Mouse (Mus musculus): ENCODE measurements around the gene Pnpla1.

Pnpla1 gene

DNA sequence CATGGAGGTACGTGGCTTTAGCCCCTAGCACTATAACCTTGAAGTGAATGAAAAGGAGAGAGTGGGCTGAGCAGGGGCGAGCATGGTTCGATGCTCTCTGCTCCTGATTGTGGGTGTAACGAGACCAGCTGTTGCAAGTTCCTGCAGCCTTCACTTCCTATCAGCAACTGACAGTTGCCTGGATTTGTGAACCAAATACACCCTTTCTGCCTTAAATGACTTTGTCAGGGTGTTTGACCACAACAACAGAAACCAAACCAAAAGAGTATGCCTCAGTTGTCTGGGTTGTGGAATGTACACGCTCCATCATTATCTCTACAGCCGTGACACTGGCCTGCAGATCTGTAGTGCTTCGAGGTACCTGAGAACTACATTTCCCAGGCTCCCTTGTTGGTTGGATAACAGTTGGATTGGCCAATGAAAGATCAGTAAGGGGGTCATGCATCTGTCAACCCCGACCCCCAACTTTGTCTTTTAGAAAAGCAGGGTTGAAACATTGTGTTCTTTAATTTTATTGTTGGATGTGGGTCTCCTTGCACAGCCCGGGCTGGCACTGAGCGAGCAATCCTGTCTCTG is 25.8 kb downstream of the Pnpla1 start:
- DNase-seq (ENCODE audit: low spot score in 2 of 2), result no peak

GRCm38 (mm10) chr17:28885231-28885630 is 27.0 kb downstream of the Pnpla1 start:
- DNase-seq (ENCODE audit: low spot score in 2 of 2), result no peak

DNA sequence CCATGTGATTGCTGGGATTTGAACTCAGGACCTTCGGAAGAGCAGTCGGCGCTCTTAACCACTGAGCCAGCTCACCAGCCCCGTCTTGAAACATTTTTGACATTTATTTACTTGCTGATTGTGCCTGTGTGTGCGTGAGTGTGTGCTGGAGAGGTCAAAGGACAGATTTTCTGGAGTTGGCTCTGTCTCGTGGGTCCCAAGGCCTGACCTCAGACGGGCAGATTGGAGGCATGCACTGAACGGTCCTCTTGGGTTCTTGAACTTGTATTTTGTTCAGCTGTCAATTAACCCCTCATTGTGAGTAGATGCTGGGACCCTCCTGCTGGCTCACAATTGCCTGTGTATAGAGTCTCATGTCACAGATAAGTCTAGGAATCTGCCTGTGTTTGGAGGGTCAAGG is 28.1 kb downstream of the Pnpla1 start:
- no peak for DNase-seq (ENCODE audit: low spot score in 2 of 2)

DNA sequence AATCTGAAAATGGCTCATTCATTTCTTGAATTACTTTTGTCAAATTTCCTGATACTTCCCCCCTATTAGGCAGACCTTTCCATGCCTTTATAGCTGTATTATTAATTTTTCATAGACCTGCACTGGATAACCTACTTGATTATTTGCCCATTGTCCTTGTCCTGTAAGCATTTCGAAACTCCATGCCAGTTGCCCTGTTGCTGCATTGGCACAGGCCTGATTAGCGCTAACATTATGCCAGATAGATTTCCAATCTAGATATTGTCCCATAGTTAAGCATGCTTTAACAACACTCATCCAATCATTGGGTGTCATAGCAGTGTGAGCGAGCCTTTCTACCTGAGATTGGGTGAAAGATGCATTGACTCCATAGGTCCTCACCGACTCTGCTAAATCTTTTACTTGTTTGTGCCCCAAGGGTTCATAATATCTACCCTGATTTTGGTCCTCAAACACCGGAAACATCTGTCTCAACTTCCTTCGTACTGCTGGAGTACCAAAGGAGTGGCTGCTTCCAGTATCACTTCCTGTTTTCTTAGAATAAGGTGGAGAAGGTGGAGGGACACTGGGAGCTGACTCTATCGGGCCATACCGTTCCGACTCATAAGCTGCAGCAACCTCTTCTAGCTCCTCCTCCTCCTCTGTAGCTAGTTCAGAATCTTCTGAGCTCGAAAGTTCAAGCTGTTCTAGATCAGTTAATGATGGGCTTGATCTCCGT is 36.0 kb downstream of the Pnpla1 start:
- no peak for DNase-seq (ENCODE audit: low spot score in 2 of 2)

- DNase-seq (ENCODE audit: low spot score in 2 of 2), result no peak
Measured at GRCm38 (mm10) chr17:28895217-28895875, 37.1 kb downstream of the Pnpla1 start.

- no peak for DNase-seq (ENCODE audit: low spot score in 2 of 2)
Measured at GRCm38 (mm10) chr17:28896095-28896780, 38.0 kb downstream of the Pnpla1 start.

DNA sequence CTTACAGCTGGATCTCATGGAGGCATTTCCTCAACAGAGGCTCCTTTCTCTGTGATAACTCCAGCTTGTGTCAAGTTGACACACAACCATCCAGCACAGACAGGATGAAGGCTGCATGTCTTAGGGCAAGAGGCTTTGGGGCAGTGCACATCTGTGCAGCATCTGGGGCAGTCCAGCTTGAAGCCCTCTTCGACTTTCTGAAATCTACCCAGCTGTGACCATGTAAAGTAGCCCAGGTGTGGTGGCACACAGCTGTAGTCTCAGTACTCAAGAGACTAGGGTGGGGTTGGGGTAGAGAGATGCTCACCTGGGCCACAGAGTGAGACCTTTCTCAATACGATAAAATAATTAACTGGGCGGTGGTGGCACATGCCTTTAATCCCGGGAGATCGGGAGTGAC is 39.6 kb downstream of the Pnpla1 start:
- DNase-seq (ENCODE audit: low spot score in 2 of 2), result no peak

DNA sequence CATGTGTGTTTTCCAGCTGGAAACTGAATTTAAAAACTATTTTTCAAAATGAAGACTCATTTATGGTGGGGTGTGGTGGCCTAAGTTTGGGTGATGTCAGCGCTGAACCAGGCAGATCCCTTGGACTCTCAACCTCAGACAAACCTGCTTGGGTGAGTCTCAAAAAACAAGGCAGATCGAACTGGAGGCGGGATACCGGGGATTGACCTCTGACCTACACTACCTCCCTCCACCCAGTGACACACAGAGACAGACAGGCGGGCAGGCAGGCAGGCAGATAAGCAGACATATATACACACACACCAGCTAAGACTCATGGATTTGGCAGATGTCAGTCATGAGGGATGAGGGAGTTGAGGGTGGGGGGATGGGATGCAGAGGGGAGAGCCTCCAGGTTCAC is 40.0 kb downstream of the Pnpla1 start:
- DNase-seq (ENCODE audit: low spot score in 2 of 2), result no peak

- DNase-seq (ENCODE audit: low spot score in 2 of 2), result peak in 1 of 2 experiments; percentile 56
Measured at GRCm38 (mm10) chr17:28899427-28899826, 41.2 kb downstream of the Pnpla1 start.

DNA sequence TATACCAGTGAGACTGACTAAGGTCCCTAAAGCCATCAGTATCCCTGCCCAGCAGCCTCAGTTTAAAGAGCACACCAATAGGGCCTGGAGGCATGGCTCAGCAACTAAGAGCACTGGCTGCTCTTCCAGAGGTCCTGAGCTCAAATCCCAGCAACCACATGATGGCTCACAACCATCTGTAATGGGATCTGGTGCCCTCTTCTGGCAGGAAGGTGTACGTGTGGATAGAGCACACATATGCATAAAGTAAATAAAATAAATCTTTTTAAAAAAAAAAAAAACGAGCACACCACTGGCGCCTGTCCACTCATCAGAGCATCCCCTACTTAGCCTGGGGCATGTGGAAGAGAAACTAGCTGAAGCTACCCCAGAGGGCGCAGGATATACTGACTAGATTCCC is 43.3 kb downstream of the Pnpla1 start:
- DNase-seq (ENCODE audit: low spot score in 2 of 2), result no peak

- DNase-seq (ENCODE audit: low spot score in 2 of 2), result peak; percentile 57 to 80
Measured at GRCm38 (mm10) chr17:28904546-28905376, 46.5 kb downstream of the Pnpla1 start.

DNA sequence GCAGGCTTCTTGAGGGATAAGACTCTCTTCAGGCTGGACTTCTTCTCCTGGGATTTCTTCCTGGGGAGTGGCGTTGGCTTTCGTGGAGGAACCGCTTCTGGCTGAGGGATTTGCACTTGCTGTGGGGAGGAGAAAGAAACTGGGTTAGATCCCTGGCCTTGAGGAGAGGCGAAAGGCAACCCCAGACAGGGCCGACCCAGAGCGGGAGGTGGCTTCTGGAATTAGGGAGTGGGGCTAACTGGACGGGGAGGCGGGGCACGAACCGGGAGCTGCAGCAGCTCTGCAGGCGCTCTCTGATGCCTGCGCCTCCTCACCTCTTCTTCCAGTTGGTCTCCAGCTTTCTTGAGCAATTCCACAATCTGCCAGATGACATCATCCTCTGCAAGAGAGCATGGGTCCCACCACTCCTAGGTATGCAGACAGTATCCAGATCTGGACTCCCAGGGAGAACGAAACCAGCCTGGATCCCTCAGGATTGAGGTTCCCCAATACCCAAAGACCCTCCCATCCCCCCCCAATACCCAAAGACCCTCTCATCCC is 47.2 kb downstream of the Pnpla1 start:
- DNase-seq (ENCODE audit: low spot score in 2 of 2), result no peak

DNA sequence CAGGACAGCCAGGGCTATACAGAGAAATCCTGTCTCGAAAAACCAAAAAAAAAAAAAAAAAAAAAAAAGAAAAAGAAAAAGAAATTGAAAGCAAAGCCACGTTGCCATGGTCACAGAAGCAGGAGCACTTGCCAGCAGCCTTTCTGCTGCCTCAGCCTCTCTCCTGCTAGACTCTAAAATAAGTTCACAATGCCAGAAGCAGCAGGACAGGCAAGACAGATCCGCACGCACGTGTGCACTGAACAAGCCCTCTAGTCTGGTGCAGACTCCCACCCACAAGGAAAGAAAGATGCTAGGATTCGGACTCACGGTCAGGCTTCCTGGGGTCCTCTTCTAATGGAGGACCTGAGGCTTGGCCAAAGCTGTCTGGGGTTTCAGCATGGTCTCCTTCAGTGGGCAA is 49.7 kb downstream of the Pnpla1 start:
- no peak for DNase-seq (ENCODE audit: low spot score in 2 of 2)

DNA sequence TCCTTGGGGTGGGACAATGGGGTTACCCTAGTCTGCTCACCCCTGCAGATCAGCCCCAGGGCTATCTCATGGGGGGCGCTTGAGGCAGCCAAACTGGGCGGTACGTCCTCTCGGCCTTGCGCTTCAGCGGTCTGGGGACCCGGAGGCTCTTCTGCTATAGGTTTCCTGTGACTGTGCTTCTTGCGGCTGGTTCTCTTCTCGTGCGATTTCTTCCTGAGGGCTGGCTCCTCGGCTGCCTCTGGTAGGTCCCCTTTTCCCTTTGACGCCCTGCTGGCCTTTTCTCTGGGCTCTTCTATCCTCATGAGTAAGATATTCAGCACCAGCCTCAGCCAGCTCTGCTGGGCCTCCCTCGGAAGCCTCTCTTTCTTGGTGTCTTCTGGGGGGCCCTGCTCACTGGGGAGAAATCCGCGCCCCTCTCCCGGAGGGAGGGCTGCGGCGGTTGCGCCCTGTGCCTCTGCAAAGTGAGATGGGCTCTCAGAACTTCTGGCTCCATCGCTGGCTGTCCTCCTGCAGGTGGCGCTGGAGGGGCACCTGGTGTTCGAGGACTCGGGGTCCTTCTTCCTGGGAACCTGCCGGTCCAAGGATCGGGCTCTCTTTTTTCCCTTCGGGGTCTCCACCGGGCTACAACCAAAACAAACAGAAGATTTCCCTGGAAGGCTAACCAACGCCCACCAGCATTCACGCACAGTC is 51.2 kb downstream of the Pnpla1 start:
- peak; percentile 49 to 71 for DNase-seq (ENCODE audit: low spot score in 2 of 2)

DNA sequence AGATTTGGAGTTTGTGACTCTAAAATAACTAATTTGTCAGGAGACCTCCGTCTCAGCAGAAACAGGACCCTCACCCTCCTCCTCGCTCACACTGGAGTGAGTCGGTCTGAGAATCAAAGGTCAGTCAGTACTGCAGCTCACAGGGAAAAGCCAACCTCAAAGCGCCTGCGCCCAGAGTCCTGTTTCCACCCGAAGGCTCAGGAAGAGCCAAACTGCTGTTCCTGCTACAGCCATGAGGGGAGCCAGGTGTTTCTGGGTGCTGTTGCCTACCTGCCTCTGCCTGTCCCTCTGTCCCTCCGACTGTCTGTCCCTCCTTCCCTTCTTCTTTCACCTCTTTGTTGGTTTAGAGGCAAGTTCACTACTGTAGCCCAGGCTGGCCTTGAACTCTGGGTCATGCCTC is 51.9 kb downstream of the Pnpla1 start:
- DNase-seq (ENCODE audit: low spot score in 2 of 2), result no peak

- no peak for DNase-seq (ENCODE audit: low spot score in 2 of 2)
Measured at GRCm38 (mm10) chr17:28913200-28913599, 55.0 kb downstream of the Pnpla1 start.

DNA sequence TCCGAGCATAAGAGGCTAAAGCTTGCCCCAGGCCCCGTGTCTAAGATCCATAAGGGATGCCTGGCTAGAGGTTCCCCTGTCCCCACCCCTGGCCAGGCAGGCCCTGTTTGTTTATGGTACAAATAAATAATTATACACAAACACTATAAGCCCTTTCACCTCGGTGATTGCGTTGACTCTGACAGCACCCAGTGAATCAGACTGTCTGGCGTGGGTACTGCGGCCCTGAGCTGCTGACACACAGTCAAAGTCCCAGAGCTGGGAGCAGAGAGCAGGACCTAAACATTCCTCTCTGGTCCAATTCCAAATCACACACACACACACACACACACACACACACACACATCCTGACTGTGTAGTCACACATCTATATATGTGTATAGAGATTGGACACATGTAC is 55.7 kb downstream of the Pnpla1 start:
- no peak for DNase-seq (ENCODE audit: low spot score in 2 of 2)

DNA sequence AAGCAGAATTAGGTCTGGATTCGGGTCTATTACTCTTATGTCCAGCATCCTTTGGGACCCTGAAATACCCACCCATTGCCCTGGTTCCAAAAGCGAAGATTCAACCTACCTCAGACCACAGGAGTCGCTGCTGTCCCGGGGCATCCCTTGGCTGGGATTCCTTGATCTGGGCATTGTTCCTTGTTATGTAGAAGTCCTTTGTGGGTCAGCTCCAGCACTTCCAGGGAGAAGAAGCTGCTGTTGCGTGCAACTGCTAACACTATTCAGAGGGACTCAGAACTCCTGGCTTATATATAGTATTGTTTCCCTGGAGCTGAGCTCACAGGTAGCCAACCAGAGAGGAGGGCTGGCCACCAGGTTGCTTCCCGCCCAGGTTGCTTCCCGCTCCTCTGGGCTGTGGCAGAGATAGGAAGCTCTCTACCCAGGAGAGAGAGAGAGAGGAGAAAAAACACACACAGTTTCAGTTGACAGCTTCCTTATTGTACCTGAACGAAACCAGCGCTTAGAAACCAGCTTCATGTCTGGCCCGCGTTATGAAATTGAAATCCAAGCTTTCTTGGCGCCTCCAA is 56.9 kb downstream of the Pnpla1 start, which contains the start of gene 4930539E08Rik:
4930539E08Rik (minus strand) TSS at position 265 of the 569 bp plus-strand sequence.
- DNase-seq (ENCODE audit: low spot score in 2 of 2), result no peak

DNA sequence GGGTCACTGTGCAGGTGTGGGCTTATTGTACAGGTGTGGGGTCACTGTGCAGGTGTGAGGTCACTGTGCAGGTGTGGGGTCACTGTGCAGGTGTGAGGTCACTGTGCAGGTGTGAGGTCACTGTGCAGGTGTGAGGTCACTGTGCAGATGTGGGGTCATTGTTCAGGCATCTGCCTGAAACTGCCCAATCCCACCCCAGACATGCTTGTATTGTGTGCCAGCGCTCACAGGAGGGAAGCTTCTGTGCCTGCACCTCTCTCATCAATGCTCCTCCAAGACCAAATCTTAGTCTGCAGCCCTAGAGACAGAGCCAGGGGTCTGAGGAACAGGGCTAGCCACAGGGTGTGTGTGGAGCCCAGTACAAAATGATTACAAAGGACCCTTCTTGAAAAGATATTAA is 58.3 kb downstream of the Pnpla1 start:
- DNase-seq (ENCODE audit: low spot score in 2 of 2), result no peak

GRCm38 (mm10) chr17:28921086-28921485 is 62.9 kb downstream of the Pnpla1 start:
- DNase-seq (ENCODE audit: low spot score in 2 of 2), result no peak

Measured in cerebellum, postnatal 4 days (tissue).